Mouse (Mus musculus) spleen, adult 2 months (tissue): ENCODE results near the gene Armh4.

Experiments
- CTCF ChIP-seq: fragments of 200-500 bp; IDR thresholded peaks from 2 replicates; pipeline ENCODE4 v1.5.1; 2011; ENCODE audit warnings: mild to moderate bottlenecking, inconsistent platforms; ENCODE audit not compliant: insufficient read depth, insufficient read length, insufficient replicate concordance; ENCODE audit errors: extremely low read depth
- POLR2A ChIP-seq: fragments of 200-500 bp; IDR thresholded peaks from 2 replicates; pipeline ENCODE4 v1.6.1; 2011; ENCODE audit warnings: low read depth, low read length, inconsistent platforms

DNA sequence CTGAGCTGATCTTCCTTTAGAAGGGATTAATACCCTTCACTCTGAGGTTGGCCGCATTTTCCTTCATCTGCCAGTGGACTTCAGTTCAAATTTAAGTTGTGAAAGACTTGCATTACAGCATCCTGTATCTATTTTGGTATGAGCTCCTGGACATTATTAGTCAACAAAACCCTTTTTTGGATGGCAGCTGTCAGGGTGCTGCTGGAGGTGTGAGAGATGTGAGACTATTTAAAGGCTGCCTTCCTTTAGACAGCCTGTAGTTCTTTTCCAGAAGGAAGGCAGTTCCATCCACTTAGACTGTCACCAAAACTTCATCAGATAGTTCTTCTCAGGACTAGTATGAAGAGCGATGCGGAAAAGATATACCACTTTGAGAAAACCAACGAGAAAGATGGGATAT, 10.8 kb upstream of the Armh4 start:
- no peak for TF ChIP-seq CTCF
- TF ChIP-seq POLR2A: no peak
